Mouse (Mus musculus): ENCODE data around the gene Coq2.

The Coq2 gene

GRCm38 (mm10) chr5:100663011-100663410 is 11.9 kb downstream of the Coq2 start:
- no peak for DNase-seq (ENCODE audit: low read depth, low spot score)

GRCm38 (mm10) chr5:100658460-100658859 is 16.5 kb downstream of the Coq2 start:
- DNase-seq (ENCODE audit: low read depth, low spot score): peak; percentile 64

GRCm38 (mm10) chr5:100656352-100656751 is 18.6 kb downstream of the Coq2 start:
- DNase-seq (ENCODE audit: low read depth, low spot score): no peak

- no peak for DNase-seq (ENCODE audit: low read depth, low spot score)
These were observed 22.6 kb downstream of the Coq2 start for GRCm38 (mm10) chr5:100652327-100652726.

GRCm38 (mm10) chr5:100651486-100651885 is 23.5 kb downstream of the Coq2 start:
- no peak for DNase-seq (ENCODE audit: low read depth, low spot score)

- DNase-seq (ENCODE audit: low read depth, low spot score): no peak
These were observed 24.0 kb downstream of the Coq2 start for GRCm38 (mm10) chr5:100650969-100651368.

GRCm38 (mm10) chr5:100648546-100648945 is 26.4 kb downstream of the Coq2 start:
- DNase-seq (ENCODE audit: low read depth, low spot score): no peak

GRCm38 (mm10) chr5:100648046-100648445 is 26.9 kb downstream of the Coq2 start:
- DNase-seq (ENCODE audit: low read depth, low spot score): peak; percentile 36

- DNase-seq (ENCODE audit: low read depth, low spot score): no peak
These were observed 28.4 kb downstream of the Coq2 start for GRCm38 (mm10) chr5:100646558-100646957.

GRCm38 (mm10) chr5:100643991-100644535 is 30.9 kb downstream of the Coq2 start:
- DNase-seq (ENCODE audit: low read depth, low spot score): no peak

- DNase-seq (ENCODE audit: low read depth, low spot score): no peak
These were observed 31.5 kb downstream of the Coq2 start for GRCm38 (mm10) chr5:100643253-100643990.

GRCm38 (mm10) chr5:100642316-100642715 is 32.6 kb downstream of the Coq2 start:
- DNase-seq (ENCODE audit: low read depth, low spot score): no peak

GRCm38 (mm10) chr5:100638483-100638882 is 36.5 kb downstream of the Coq2 start:
- no peak for DNase-seq (ENCODE audit: low read depth, low spot score)

- no peak for DNase-seq (ENCODE audit: low read depth, low spot score)
These were observed 38.0 kb downstream of the Coq2 start for GRCm38 (mm10) chr5:100636794-100637544.

- no peak for DNase-seq (ENCODE audit: low read depth, low spot score)
These were observed 39.0 kb downstream of the Coq2 start for GRCm38 (mm10) chr5:100635908-100636307.

GRCm38 (mm10) chr5:100634885-100635478 is 40.0 kb downstream of the Coq2 start:
- no peak for DNase-seq (ENCODE audit: low read depth, low spot score)

- no peak for DNase-seq (ENCODE audit: low read depth, low spot score)
These were observed 42.3 kb downstream of the Coq2 start for GRCm38 (mm10) chr5:100632540-100633129.

GRCm38 (mm10) chr5:100628807-100629206 is 46.1 kb downstream of the Coq2 start:
- no peak for DNase-seq (ENCODE audit: low read depth, low spot score)

- no peak for DNase-seq (ENCODE audit: low read depth, low spot score)
These were observed 48.4 kb downstream of the Coq2 start for GRCm38 (mm10) chr5:100626526-100626925.

- DNase-seq (ENCODE audit: low read depth, low spot score): no peak
These were observed 50.1 kb downstream of the Coq2 start for GRCm38 (mm10) chr5:100624743-100625360.

GRCm38 (mm10) chr5:100622509-100623163 is 52.3 kb downstream of the Coq2 start:
- DNase-seq (ENCODE audit: low read depth, low spot score): no peak
